Mouse (Mus musculus): Measurements from ENCODE around the gene Eda2r. TPM values are rescaled to one million over a fixed set of nuclear protein-coding genes. Genes with fewer than 3 reads are reported as not detected.

Eda2r gene
- total RNA-seq (2021) = 10 to 100 TPM in 1 of 2 experiments, 1 to 10 TPM in 1; 9.2 to 10.0 TPM
- long read RNA-seq, experiment 1, full-length matches to known transcripts = 2 of 3 reads
- long read RNA-seq, experiment 1, partial matches to known transcripts = 0 of 3 reads
- long read RNA-seq, experiment 1, other reads (novel, unspliced or antisense) = 1 of 3 reads
- long read RNA-seq, experiment 2, partial matches to known transcripts = 0 of 1 reads
- long read RNA-seq, experiment 2, other reads (novel, unspliced or antisense) = 1 of 1 reads

- peak; percentile 66 for DNase-seq
Observed at GRCm38 (mm10) chrX:97377065-97377421, at the start of gene Eda2r. Gene Eda2r (minus strand): TSS chrX:97377216.

DNA sequence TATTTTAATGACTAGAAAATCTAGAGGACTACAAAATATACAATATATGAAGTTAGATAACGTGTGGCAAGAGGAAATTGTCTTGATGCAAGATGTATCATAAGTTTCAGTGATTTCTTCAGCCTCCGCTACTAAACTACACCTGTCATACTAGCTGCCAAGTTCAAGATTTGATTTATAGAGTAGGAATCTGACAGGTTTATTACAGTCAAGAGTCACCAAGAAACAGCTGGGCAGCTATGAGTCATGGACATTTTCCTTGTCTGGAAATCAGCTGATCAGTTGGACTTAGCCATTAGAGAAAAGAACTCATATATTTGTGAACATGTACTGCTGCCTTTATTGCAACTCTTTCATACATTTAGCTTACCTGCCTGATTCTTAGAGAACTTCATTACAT lies 20.9 kb upstream of the Eda2r start:
- no peak for DNase-seq

DNA sequence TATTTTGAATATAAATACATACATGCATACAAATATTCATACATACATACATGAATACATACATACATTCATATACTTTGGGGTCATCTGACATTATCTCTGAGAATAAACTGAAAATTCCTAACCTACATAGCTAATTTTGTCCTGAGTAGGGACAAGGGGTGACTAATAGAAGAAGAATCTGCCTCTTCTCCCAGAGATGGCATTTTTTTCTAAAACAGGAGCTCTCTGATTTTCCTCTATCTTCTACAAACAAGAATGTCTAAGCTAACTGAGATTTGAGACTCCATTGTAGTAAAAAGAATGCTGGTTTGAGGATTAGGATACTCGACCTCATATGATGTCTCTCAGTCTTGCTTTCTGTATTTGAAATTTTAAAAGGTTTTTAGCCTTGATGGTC lies 1.1 kb upstream of the Eda2r start:
- no peak for DNase-seq

DNA sequence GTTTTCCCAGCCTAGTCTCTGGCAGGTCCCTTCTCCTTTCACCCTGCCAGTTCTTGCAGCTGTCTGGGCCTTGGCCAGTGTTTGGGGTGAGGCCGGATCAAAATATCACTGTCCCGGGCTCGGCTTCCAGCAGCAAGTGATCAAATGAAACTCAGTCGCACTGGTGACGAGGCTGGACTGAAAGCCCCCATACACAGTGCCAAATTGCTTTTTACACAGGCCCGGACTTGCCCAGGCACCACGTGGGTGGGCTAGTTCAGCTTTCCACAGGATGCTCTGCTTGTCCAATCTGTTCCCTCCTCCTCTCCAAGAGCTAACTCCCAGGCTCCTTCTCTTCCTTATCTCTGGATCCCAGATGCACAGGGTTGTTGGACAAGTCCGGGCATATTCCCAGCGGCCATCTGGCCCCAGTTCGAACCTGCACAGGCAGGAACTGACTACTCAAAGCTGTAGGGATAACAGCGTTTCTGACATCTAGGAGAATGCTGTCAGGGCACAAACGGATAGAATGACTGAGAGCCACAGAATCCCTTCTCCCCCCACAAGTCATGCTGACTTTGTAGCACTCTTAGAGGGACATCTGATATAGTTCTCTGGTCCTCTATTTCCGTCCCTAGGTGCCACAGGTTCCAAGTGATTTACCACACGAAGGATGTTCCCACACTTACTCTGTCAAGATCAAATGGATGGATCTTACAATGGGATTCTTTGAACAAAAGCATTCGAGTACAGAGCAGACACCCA lies 523 bp downstream of the Eda2r start:
- DNase-seq = peak; percentile 92

GRCm38 (mm10) chrX:97372826-97373225 lies 4.2 kb downstream of the Eda2r start:
- DNase-seq = no peak

- DNase-seq = no peak
Observed at GRCm38 (mm10) chrX:97369206-97369605, 7.8 kb downstream of the Eda2r start.

DNA sequence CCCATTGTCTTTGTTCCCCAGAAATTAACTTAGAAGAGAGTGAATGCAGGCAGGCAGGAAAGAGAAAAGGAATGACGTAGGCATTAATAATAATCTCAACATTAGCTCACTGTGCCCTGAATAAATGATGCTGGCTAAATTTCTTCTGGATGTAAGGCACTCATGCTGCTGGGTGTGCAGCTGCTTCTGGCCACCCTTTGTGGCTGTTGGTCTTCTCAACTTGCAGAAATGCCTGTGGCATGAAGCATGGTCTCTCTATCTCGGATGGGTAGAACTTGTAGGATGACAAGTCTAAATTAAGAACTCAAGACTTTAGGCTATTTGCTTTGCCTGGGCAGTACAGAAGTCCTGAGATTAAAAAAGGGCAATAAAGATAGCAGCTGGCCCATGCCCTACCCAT lies 8.3 kb downstream of the Eda2r start:
- DNase-seq = no peak

DNA sequence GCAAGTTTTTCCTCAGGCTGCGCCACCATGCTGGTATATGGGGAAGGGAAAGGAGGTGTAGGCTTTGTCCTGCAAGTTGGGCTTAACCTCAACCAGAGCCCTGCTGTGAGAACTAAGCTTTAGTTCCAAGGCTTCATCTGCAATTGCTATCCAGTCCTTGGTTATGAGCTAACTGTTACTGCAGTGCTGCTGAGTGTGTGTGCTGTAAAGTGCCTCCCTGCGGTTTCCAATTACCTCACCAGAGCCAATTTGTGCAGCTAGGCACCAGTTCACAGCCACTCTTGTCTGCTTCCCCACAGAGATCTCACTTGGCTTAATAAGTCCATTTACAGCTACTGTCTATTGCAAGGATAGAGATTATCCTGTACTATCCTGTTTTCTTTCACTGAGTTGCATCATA lies 16.1 kb downstream of the Eda2r start:
- DNase-seq = peak; percentile 23

- no peak for DNase-seq
Observed at GRCm38 (mm10) chrX:97327891-97328290, 49.1 kb downstream of the Eda2r start.
